Mouse (Mus musculus) lung, postnatal 14 days (tissue): ENCODE measurements around the gene Slco2a1.

Experiments used
- DNase-seq: peaks from one replicate; pipeline ENCODE4 v3.0.0; 2021

Gene Slco2a1

GRCm38 (mm10) chr9:103121546-103121945 lies 133.0 kb downstream of the Slco2a1 start:
- DNase-seq: no peak

GRCm38 (mm10) chr9:103124746-103125145 lies 136.2 kb downstream of the Slco2a1 start:
- DNase-seq: no peak

- DNase-seq: no peak
Observed at GRCm38 (mm10) chr9:103133493-103134124, 145.1 kb downstream of the Slco2a1 start.

GRCm38 (mm10) chr9:103134450-103135030 lies 146.0 kb downstream of the Slco2a1 start:
- DNase-seq: no peak

- peak; percentile 12 for DNase-seq
Observed at GRCm38 (mm10) chr9:103139481-103139880, 151.0 kb downstream of the Slco2a1 start.

GRCm38 (mm10) chr9:103140384-103140783 lies 151.9 kb downstream of the Slco2a1 start:
- no peak for DNase-seq

- DNase-seq: no peak
Observed at GRCm38 (mm10) chr9:103141266-103141665, 152.8 kb downstream of the Slco2a1 start.

GRCm38 (mm10) chr9:103143881-103144280 lies 155.4 kb downstream of the Slco2a1 start:
- no peak for DNase-seq

- DNase-seq: no peak
Observed at GRCm38 (mm10) chr9:103145351-103145750, 156.8 kb downstream of the Slco2a1 start.
